Mouse (Mus musculus): ENCODE data around the gene Mapk1. TPM values are rescaled to one million over a fixed set of nuclear protein-coding genes. Genes with fewer than 3 reads are reported as not detected.
A peak's percentile ranks its signal among the peaks of the same experiment; 100 is the strongest.

Gene Mapk1
- polyA plus RNA-seq, 1 experiment from 2014 or later, result 177 TPM

GRCm38 (mm10) chr16:17055584-17055983 lies 72.4 kb downstream of the Mapk1 start:
- H3K4me2 ChIP-seq (replicated peaks; ENCODE audit: low read depth, low read length), result no peak overlapping the region
- H3K27me3 ChIP-seq (ENCODE audit: control insufficient read depth, insufficient read depth, low read length), result no peaks in the 10 kb centered on the region
- H3K36me3 ChIP-seq (ENCODE audit: control insufficient read depth, insufficient read depth, low read length), result no peaks in the 10 kb centered on the region
- H3K27ac ChIP-seq (ENCODE audit: low read length), result no peak overlapping the region
- no peak overlapping the region for H3K4me3 ChIP-seq (ENCODE audit: low read depth, low read length)
- no peak overlapping the region for H3K9ac ChIP-seq (replicated peaks; ENCODE audit: low read depth, low read length)
- no peaks in the 10 kb centered on the region for H3K4me1 ChIP-seq (ENCODE audit: control insufficient read depth, insufficient read depth, low read length)
- ATAC-seq (ENCODE audit: insufficient number of reproducible peaks, insufficient read depth, low FRiP score, low read depth), result no peak
- H3K9me3 ChIP-seq (ENCODE audit: control insufficient read depth, low read depth, low read length), result no peaks in the 10 kb centered on the region
- 79% methylated on average over 3 of the region's 3 CpGs for WGBS

- Histone ChIP-seq H3K27ac (ENCODE audit: low read length) (no peak overlapping the region), H3K4me3 (ENCODE audit: low read depth, low read length) (no peak overlapping the region), H3K9me3 (ENCODE audit: control insufficient read depth, low read depth, low read length) (no peaks in the 10 kb centered on the region), H3K4me1 (ENCODE audit: control insufficient read depth, insufficient read depth, low read length) (no peaks in the 10 kb centered on the region), H3K36me3 (ENCODE audit: control insufficient read depth, insufficient read depth, low read length) (no peaks in the 10 kb centered on the region), H3K4me2 (replicated peaks; ENCODE audit: low read depth, low read length) (no peak overlapping the region), H3K27me3 (ENCODE audit: control insufficient read depth, insufficient read depth, low read length) (no peaks in the 10 kb centered on the region), H3K9ac (replicated peaks; ENCODE audit: low read depth, low read length) (no peak overlapping the region)
- ATAC-seq (ENCODE audit: insufficient number of reproducible peaks, insufficient read depth, low FRiP score, low read depth), result no peak
- WGBS, result 59% methylated on average over 1 of the region's 1 CpGs
These were observed 79.2 kb downstream of the Mapk1 start for GRCm38 (mm10) chr16:17062338-17062737.

GRCm38 (mm10) chr16:17067552-17067951 lies 84.4 kb downstream of the Mapk1 start:
- Histone ChIP-seq H3K36me3 (ENCODE audit: control insufficient read depth, insufficient read depth, low read length) (no peaks in the 10 kb centered on the region), H3K4me3 (ENCODE audit: low read depth, low read length) (no peak overlapping the region), H3K27me3 (ENCODE audit: control insufficient read depth, insufficient read depth, low read length) (no peaks in the 10 kb centered on the region), H3K4me1 (ENCODE audit: control insufficient read depth, insufficient read depth, low read length) (peaks cover 4% of the 10 kb centered on the region; the same call in 1 of the 2 replicates), H3K4me2 (replicated peaks; ENCODE audit: low read depth, low read length) (no peak overlapping the region), H3K9ac (replicated peaks; ENCODE audit: low read depth, low read length) (no peak overlapping the region), H3K9me3 (ENCODE audit: control insufficient read depth, low read depth, low read length) (no peaks in the 10 kb centered on the region), H3K27ac (ENCODE audit: low read length) (no peak overlapping the region)
- ATAC-seq (ENCODE audit: insufficient number of reproducible peaks, insufficient read depth, low FRiP score, low read depth), result no peak
- WGBS, result 87% methylated on average over 2 of the region's 2 CpGs

- Histone ChIP-seq H3K36me3 (ENCODE audit: control insufficient read depth, insufficient read depth, low read length) (0 out of 2 replicates have a peak, but pooled peaks cover 2% of the 10 kb centered on the region), H3K27ac (ENCODE audit: low read length) (peak within 1 kb of the TSS; percentile 67), H3K9me3 (ENCODE audit: control insufficient read depth, low read depth, low read length) (no peaks in the 10 kb centered on the region), H3K4me1 (ENCODE audit: control insufficient read depth, insufficient read depth, low read length) (peaks cover 4% of the 10 kb centered on the region; the same call in 1 of the 2 replicates), H3K4me2 (replicated peaks; ENCODE audit: low read depth, low read length) (peak within 1 kb of the TSS; percentile 54), H3K27me3 (ENCODE audit: control insufficient read depth, insufficient read depth, low read length) (no peaks in the 10 kb centered on the region), H3K9ac (replicated peaks; ENCODE audit: low read depth, low read length) (peak within 1 kb of the TSS; percentile 81), H3K4me3 (ENCODE audit: low read depth, low read length) (peak within 1 kb of the TSS; percentile 78)
- under 1% methylated on average over 68 of the region's 76 CpGs for WGBS
- peak; percentile 93 for ATAC-seq (ENCODE audit: insufficient number of reproducible peaks, insufficient read depth, low FRiP score, low read depth)
These were observed 86.6 kb downstream of the Mapk1 start, which contains the start of gene Ypel1 for GRCm38 (mm10) chr16:17069511-17070443. Gene Ypel1 (plus strand): TSS chr16:17069696.

GRCm38 (mm10) chr16:17070716-17071115 lies 87.5 kb downstream of the Mapk1 start:
- no peak overlapping the region for H3K9ac ChIP-seq (replicated peaks; ENCODE audit: low read depth, low read length)
- H3K27ac ChIP-seq (ENCODE audit: low read length), result no peak overlapping the region
- peaks cover 4% of the 10 kb centered on the region; the same call in 1 of the 2 replicates for H3K4me1 ChIP-seq (ENCODE audit: control insufficient read depth, insufficient read depth, low read length)
- 0 out of 2 replicates have a peak, but pooled peaks cover 3% of the 10 kb centered on the region for H3K36me3 ChIP-seq (ENCODE audit: control insufficient read depth, insufficient read depth, low read length)
- 34% methylated on average over 6 of the region's 6 CpGs for WGBS
- peak overlapping the region; percentile 54 for H3K4me2 ChIP-seq (replicated peaks; ENCODE audit: low read depth, low read length)
- ATAC-seq (ENCODE audit: insufficient number of reproducible peaks, insufficient read depth, low FRiP score, low read depth), result no peak
- peak overlapping the region; percentile 78 for H3K4me3 ChIP-seq (ENCODE audit: low read depth, low read length)
- H3K27me3 ChIP-seq (ENCODE audit: control insufficient read depth, insufficient read depth, low read length), result no peaks in the 10 kb centered on the region
- no peaks in the 10 kb centered on the region for H3K9me3 ChIP-seq (ENCODE audit: control insufficient read depth, low read depth, low read length)

GRCm38 (mm10) chr16:17073000-17073399 lies 89.8 kb downstream of the Mapk1 start:
- peaks cover 4% of the 10 kb centered on the region; the same call in 1 of the 2 replicates for H3K4me1 ChIP-seq (ENCODE audit: control insufficient read depth, insufficient read depth, low read length)
- H3K36me3 ChIP-seq (ENCODE audit: control insufficient read depth, insufficient read depth, low read length), result 0 out of 2 replicates have a peak, but pooled peaks cover 3% of the 10 kb centered on the region
- H3K9ac ChIP-seq (replicated peaks; ENCODE audit: low read depth, low read length), result no peak overlapping the region
- no peaks in the 10 kb centered on the region for H3K27me3 ChIP-seq (ENCODE audit: control insufficient read depth, insufficient read depth, low read length)
- 90% methylated on average over 7 of the region's 7 CpGs for WGBS
- ATAC-seq (ENCODE audit: insufficient number of reproducible peaks, insufficient read depth, low FRiP score, low read depth), result no peak
- no peak overlapping the region for H3K4me2 ChIP-seq (replicated peaks; ENCODE audit: low read depth, low read length)
- no peak overlapping the region for H3K27ac ChIP-seq (ENCODE audit: low read length)
- H3K9me3 ChIP-seq (ENCODE audit: control insufficient read depth, low read depth, low read length), result no peaks in the 10 kb centered on the region
- H3K4me3 ChIP-seq (ENCODE audit: low read depth, low read length), result no peak overlapping the region

- H3K9me3 ChIP-seq (ENCODE audit: control insufficient read depth, low read depth, low read length), result no peaks in the 10 kb centered on the region
- H3K27me3 ChIP-seq (ENCODE audit: control insufficient read depth, insufficient read depth, low read length), result no peaks in the 10 kb centered on the region
- H3K36me3 ChIP-seq (ENCODE audit: control insufficient read depth, insufficient read depth, low read length), result 0 out of 2 replicates have a peak, but pooled peaks cover 3% of the 10 kb centered on the region
- H3K27ac ChIP-seq (ENCODE audit: low read length), result no peak overlapping the region
- H3K4me3 ChIP-seq (ENCODE audit: low read depth, low read length), result no peak overlapping the region
- no peak overlapping the region for H3K9ac ChIP-seq (replicated peaks; ENCODE audit: low read depth, low read length)
- no peaks in the 10 kb centered on the region for H3K4me1 ChIP-seq (ENCODE audit: control insufficient read depth, insufficient read depth, low read length)
- no peak for ATAC-seq (ENCODE audit: insufficient number of reproducible peaks, insufficient read depth, low FRiP score, low read depth)
- 94% methylated on average over 2 of the region's 2 CpGs for WGBS
- H3K4me2 ChIP-seq (replicated peaks; ENCODE audit: low read depth, low read length), result no peak overlapping the region
These were observed 93.1 kb downstream of the Mapk1 start for GRCm38 (mm10) chr16:17076301-17076700.

- Histone ChIP-seq H3K4me2 (replicated peaks; ENCODE audit: low read depth, low read length) (no peak overlapping the region), H3K27me3 (ENCODE audit: control insufficient read depth, insufficient read depth, low read length) (no peaks in the 10 kb centered on the region), H3K4me3 (ENCODE audit: low read depth, low read length) (no peak overlapping the region), H3K4me1 (ENCODE audit: control insufficient read depth, insufficient read depth, low read length) (no peaks in the 10 kb centered on the region), H3K36me3 (ENCODE audit: control insufficient read depth, insufficient read depth, low read length) (0 out of 2 replicates have a peak, but pooled peaks cover 3% of the 10 kb centered on the region), H3K27ac (ENCODE audit: low read length) (no peak overlapping the region), H3K9me3 (ENCODE audit: control insufficient read depth, low read depth, low read length) (no peaks in the 10 kb centered on the region), H3K9ac (replicated peaks; ENCODE audit: low read depth, low read length) (no peak overlapping the region)
- ATAC-seq (ENCODE audit: insufficient number of reproducible peaks, insufficient read depth, low FRiP score, low read depth), result no peak
These were observed 93.7 kb downstream of the Mapk1 start for GRCm38 (mm10) chr16:17076869-17077268.
